Mouse (Mus musculus): ENCODE results near the gene Zfhx3.

Zfhx3 gene

DNA sequence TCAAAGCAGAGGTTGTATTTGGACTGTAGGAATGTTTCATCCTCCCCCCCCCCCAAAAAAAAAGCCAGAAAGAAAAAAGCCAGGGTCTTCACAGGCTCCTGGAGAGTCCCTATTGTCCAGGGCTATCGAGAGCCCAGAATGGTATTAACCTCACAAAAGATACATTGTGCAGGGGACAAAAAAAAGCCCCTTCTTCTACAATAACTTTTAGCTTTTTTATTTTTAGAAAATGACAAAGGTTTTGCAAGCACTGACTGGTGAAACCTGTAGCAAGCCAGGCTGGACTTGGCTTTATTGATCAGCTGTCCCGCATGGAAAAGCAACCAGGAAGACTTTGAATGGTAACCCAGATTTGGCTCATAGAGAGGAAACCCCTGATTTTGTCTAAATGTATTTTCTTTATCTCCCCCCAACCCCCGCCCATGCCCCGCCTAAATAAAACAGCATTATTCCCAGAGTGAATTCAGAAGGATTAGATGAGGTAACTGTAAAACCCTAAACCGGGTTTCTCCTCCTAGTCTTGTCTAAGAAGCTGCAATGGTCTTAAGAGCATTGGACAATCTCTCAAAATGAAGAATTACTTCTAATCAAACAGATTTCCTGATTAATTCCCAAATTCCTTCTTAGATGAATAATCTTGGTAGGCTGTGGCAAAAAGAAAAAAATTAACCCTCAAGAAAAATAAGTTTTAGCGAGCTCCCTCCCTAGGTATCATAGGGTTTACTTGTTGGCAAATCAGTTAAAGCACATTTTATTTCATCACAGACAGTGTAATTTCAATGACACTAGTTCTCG lies 759.1 kb downstream of the Zfhx3 start:
- DNase-seq (ENCODE audit: low spot score), result no peak

- DNase-seq (ENCODE audit: low spot score), result no peak
Measured at GRCm38 (mm10) chr8:108702201-108702600, 759.8 kb downstream of the Zfhx3 start.

- DNase-seq (ENCODE audit: low spot score), result no peak
Measured at GRCm38 (mm10) chr8:108705751-108706150, 763.3 kb downstream of the Zfhx3 start.

GRCm38 (mm10) chr8:108706491-108706847 lies 764.0 kb downstream of the Zfhx3 start:
- peak; percentile 64 for DNase-seq (ENCODE audit: low spot score)

- no peak for DNase-seq (ENCODE audit: low spot score)
Measured at GRCm38 (mm10) chr8:108706848-108707541, 764.6 kb downstream of the Zfhx3 start.

DNA sequence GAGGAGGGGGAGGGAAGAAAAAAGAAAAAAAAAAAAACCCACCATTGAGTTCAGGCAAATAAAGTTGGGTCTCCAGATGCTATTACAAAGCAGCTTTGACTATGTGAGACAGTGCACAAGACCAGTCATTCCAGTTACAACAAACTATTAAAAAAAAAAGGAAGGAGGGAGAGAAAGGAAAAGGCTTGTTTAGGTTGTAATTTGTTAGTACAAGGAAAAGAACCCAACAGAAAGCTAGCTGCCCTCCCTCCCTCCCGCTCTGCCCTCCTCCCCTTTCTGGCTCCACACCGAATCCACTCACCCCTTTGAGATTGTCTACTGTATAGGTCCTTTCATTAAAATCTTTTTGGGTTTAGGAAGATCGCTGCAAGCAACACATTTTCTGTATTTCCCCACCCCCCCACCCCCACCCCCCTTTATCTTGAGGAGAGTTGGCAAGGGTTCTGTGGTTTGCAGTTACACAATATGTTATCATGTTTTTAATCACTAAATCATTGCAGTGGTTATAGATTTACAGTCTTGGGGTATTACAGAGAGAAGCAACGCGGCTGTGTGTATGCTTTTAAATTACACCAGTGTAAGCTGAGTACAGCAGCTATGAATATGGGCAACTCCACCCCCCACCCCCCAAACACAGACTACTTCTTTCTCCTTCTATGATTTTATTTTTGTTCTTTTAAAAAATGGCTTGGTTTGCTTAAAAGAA lies 765.3 kb downstream of the Zfhx3 start:
- DNase-seq (ENCODE audit: low spot score), result no peak

DNA sequence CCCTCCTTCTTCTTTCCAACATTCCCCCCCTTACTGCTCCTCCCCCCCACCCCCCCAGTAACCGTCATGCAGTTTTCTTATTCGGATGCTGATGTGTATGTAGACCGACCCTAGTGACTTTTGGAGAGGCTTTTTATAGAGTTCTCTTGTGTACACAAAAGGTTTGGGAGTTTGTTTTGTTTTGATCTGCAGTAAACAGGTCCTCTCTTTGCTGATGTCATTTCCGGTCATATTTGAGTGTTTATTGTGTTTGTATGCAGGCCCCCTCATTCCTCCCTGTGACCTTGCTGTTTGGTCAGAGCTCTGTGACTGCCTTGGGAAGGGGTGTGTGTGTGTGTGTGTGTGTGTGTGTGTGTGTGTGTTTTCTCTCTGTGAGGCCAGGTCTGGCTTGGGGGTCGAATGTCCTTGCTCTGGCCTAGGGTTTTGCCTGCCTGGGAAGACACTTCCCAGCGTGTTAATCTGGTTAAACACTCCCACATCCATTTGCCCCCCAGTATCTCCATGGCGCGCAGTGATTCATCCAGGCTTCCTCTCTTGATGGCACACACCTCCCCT lies 766.5 kb downstream of the Zfhx3 start:
- DNase-seq (ENCODE audit: low spot score), result no peak

DNA sequence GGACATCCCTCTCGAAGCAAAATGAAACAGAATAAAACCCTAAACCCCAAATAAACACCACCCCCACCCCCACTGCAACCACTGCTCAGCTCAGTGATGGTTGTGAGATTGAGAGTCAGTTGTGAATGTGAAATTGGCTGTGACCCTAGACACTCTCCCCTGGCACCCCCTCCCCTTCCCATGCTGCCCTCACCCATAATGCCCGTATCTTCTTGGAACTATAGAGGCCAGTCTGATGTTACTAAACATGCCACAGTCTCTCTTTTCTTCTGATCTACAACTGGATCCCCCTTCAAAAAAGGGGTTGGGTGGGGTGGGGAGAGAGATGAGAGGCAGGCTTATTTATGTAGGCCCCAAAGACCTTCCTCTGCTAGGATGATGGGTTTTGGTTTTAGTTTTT lies 767.0 kb downstream of the Zfhx3 start:
- DNase-seq (ENCODE audit: low spot score), result no peak

- no peak for DNase-seq (ENCODE audit: low spot score)
Measured at GRCm38 (mm10) chr8:108709928-108710606, 767.6 kb downstream of the Zfhx3 start.

GRCm38 (mm10) chr8:108710607-108711489 lies 768.4 kb downstream of the Zfhx3 start:
- no peak for DNase-seq (ENCODE audit: low spot score)

GRCm38 (mm10) chr8:108711490-108711793 lies 769.0 kb downstream of the Zfhx3 start:
- no peak for DNase-seq (ENCODE audit: low spot score)

GRCm38 (mm10) chr8:108712001-108712411 lies 769.6 kb downstream of the Zfhx3 start:
- no peak for DNase-seq (ENCODE audit: low spot score)

DNA sequence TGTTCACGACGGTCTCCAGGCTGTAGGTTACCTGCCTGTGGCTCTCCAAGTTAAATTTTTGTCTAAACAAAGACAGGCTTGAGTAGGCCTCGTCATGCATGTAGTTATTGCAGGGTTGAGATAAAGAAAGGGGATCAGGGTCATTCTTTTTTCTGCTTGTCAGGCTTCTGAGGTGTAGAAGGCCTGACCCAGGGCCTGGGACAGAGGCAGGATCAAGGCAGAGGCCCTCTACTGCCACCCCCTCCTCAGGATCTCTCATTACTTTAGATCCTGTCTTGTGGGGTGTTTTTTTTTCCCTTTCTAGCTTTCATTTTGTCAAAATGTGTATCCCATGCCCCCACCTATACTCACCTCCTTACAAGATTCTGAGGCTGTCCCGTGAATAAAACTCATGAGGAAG lies 770.2 kb downstream of the Zfhx3 start:
- DNase-seq (ENCODE audit: low spot score), result no peak

GRCm38 (mm10) chr8:108713346-108714142 lies 771.1 kb downstream of the Zfhx3 start:
- no peak for DNase-seq (ENCODE audit: low spot score)

DNA sequence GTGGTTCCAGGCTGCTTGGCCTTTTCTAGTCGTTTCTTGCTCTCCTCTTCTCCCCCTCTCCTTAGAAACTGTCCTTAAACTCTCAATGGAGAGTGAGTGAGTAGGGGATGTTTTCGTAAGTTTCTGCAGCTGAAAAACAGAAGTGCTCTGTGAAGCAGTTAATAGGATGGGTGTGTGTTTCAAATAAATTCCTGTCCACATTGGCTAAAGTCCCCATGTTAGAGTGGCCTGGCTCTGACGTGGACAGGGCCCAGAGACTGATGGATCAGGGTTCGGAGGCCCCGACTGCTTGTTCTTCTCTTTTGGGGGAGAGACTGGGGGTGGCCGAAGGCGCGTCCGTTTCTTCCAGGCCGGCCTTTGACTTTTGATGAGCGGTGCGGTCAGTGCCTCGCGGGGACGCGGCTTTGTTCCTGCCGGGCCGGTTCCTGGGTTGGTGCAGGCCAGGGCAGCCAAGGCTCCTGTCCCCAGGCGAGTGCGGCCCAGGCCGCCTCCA lies 771.7 kb downstream of the Zfhx3 start:
- peak; percentile 70 for DNase-seq (ENCODE audit: low spot score)

- DNase-seq (ENCODE audit: low spot score), result no peak
Measured at GRCm38 (mm10) chr8:108714636-108715415, 772.4 kb downstream of the Zfhx3 start.

GRCm38 (mm10) chr8:108715416-108715948 lies 773.0 kb downstream of the Zfhx3 start:
- DNase-seq (ENCODE audit: low spot score), result peak; percentile 59

DNA sequence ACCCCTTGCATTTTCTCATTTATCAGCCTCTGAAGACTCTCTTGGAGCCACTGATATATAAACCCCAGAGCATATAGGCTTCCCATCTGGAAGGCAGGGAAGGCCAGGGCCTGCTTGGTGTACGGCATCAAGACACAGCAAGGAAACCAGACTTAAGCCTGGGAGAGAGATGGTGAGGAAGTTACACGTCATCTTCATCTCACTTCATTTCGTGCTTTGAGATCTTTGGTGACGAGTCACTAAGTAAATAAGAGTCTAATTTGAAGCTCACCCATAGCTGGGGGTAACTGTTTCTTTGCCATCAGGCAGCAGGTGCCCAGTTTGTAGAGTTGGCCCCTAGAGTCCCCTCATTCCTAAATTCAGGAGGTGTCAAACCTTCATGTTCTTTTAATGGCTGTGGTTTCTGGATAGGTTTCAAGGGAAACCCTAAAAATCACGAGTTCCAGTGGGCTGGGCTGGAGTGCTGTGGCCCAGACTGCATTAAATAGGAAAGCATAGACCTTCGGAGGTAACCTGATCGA lies 773.9 kb downstream of the Zfhx3 start:
- DNase-seq (ENCODE audit: low spot score), result no peak

- no peak for DNase-seq (ENCODE audit: low spot score)
Measured at GRCm38 (mm10) chr8:108717545-108717944, 775.1 kb downstream of the Zfhx3 start.

Data from adipocyte (in vitro differentiated cells).